Mouse (Mus musculus) heart, postnatal 0 days (tissue): ENCODE measurements at regions not wholly inside any gene's neighbourhood (a gene's known extent, or its start where the extent isn't known, plus 50 kb on each side); places are given as distances from the start of the nearest gene placed in this dataset.

Source experiments
- ATAC-seq: fragments of 200-750 bp; cut with Nextera tagmentation; 2 replicates; pipeline ENCODE4 v1.8.0; 2017; ENCODE audit warnings: low read depth, moderate number of reproducible peaks, moderate library complexity; ENCODE audit not compliant: insufficient read depth
- DNase-seq: peaks from one replicate; pipeline ENCODE4 v3.0.0-alpha.2; 2016; ENCODE audit warnings: low spot score
- H3K27ac ChIP-seq: fragments of 300-500 bp; sonication (generic); 2 replicates; pipeline ENCODE4 v1.5.1; 2014; ENCODE audit warnings: low read depth, mild to moderate bottlenecking
- H3K27me3 ChIP-seq: fragments of 300-500 bp; sonication (generic); 2 replicates; pipeline ENCODE4 v1.6.1; 2014; ENCODE audit warnings: low read length, mixed read lengths; ENCODE audit not compliant: control insufficient read depth, insufficient read depth
- H3K36me3 ChIP-seq: fragments of 300-500 bp; sonication (generic); replicated peaks from 2 replicates; pipeline ENCODE4 v1.6.1; 2014; ENCODE audit warnings: low read length, mixed read lengths; ENCODE audit not compliant: control insufficient read depth, insufficient read depth
- H3K4me1 ChIP-seq: fragments of 300-500 bp; sonication (generic); 2 replicates; pipeline ENCODE4 v1.6.1; 2014; ENCODE audit warnings: antibody characterized with exemption; ENCODE audit not compliant: control insufficient read depth, insufficient read depth
- H3K4me2 ChIP-seq: fragments of 300-500 bp; sonication (generic); 2 replicates; pipeline ENCODE4 v1.6.1; 2014; ENCODE audit warnings: low read depth, mild to moderate bottlenecking, low read length, moderate library complexity
- H3K4me3 ChIP-seq: fragments of 300-500 bp; sonication (generic); 2 replicates; pipeline ENCODE4 v1.5.1; 2014; ENCODE audit warnings: low read depth, low read length
- H3K9ac ChIP-seq: fragments of 300-500 bp; sonication (generic); replicated peaks from 2 replicates; pipeline ENCODE4 v1.6.1; 2014; ENCODE audit warnings: low read depth, low read length, mixed read lengths
- H3K9me3 ChIP-seq: fragments of 300-500 bp; sonication (generic); replicated peaks from 2 replicates; pipeline ENCODE4 v1.6.1; 2016; ENCODE audit warnings: low read length; ENCODE audit not compliant: control insufficient read depth
- CTCF ChIP-seq: IDR thresholded peaks from 2 replicates; pipeline ENCODE4 v1.5.1; 2016; ENCODE audit warnings: antibody characterized with exemption, control low read depth, low read depth
- EP300 ChIP-seq: IDR thresholded peaks from 2 replicates; pipeline ENCODE4 v1.6.1; 2016; ENCODE audit warnings: antibody characterized with exemption, low read depth
- WGBS: fragments of 180-500 bp; shearing (Covaris S2); extraction: QIAGEN DNeasy Blood & Tissue Kit; methylation state at CpG from one replicate; pipeline ENCODE4 v1.1.7; 2014; 5-methylcytosine and 5-hydroxymethylcytosine counted together

GRCm38 (mm10) chr1:33098062-33098461 lies 551.0 kb upstream of the Gm5415 start:
- 77% methylated on average over 3 of the region's 3 CpGs for WGBS
- H3K4me2 ChIP-seq, result no peak overlapping the region
- no peak for ATAC-seq

GRCm38 (mm10) chr1:33096851-33097250 lies 549.8 kb upstream of the Gm5415 start:
- ATAC-seq (no peak), DNase-seq (no peak)
- H3K36me3 ChIP-seq, result no peaks in the 10 kb centered on the region
- no peak overlapping the region for H3K4me2 ChIP-seq
- no peaks in the 10 kb centered on the region for H3K4me1 ChIP-seq
- H3K27ac ChIP-seq, result no peak overlapping the region
- WGBS, result 82% methylated on average over 1 of the region's 1 CpGs
- TF ChIP-seq CTCF (no peak), EP300 (no peak)
- no peak overlapping the region for H3K4me3 ChIP-seq
- no peaks in the 10 kb centered on the region for H3K9me3 ChIP-seq
- H3K27me3 ChIP-seq, result no peaks in the 10 kb centered on the region
- no peak overlapping the region for H3K9ac ChIP-seq

More at GRCm38 (mm10) chr1:33098062-33098461, 551.0 kb upstream of the Gm5415 start:
- H3K27me3 ChIP-seq, result no peaks in the 10 kb centered on the region
- no peaks in the 10 kb centered on the region for H3K4me1 ChIP-seq
- no peaks in the 10 kb centered on the region for H3K36me3 ChIP-seq
- no peak for TF ChIP-seq CTCF
- no peak for DNase-seq
- no peak overlapping the region for H3K9ac ChIP-seq
- no peak overlapping the region for H3K27ac ChIP-seq
- H3K9me3 ChIP-seq, result no peaks in the 10 kb centered on the region
- H3K4me3 ChIP-seq, result no peak overlapping the region

- Histone ChIP-seq H3K9ac (no peak overlapping the region), H3K4me2 (no peak overlapping the region), H3K9me3 (no peaks in the 10 kb centered on the region), H3K27ac (no peak overlapping the region), H3K4me1 (no peaks in the 10 kb centered on the region), H3K36me3 (no peaks in the 10 kb centered on the region), H3K27me3 (no peaks in the 10 kb centered on the region), H3K4me3 (no peak overlapping the region)
- TF ChIP-seq CTCF, result no peak
- ATAC-seq, result no peak
- DNase-seq, result no peak
- WGBS, result 75% methylated on average over 1 of the region's 1 CpGs
These were observed 527.5 kb upstream of the Gm5415 start for GRCm38 (mm10) chr1:33074551-33074950.

DNA sequence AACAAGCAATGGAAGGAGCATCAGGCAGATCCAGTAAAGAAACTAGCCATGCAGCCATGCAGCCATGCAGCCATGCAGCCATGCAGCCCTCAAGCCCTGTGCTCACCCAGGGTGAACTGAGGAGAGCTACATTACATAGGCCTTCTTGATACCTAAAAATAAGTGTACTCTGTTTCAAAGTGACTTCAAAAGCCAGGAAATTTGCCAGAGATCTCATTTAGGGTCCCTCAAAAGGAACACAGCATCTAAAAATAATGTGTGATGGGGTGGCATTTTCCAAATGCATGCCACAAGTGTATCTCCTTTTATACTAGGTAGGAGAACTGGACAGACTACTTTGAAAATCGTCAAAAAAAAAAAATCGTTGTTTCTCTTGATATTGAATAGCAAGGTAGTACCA lies 510.9 kb upstream of the Gm5415 start:
- ATAC-seq (no peak), DNase-seq (no peak)
- no peaks in the 10 kb centered on the region for H3K27me3 ChIP-seq
- 0 out of 2 replicates have a peak, but pooled peaks cover 4% of the 10 kb centered on the region for H3K4me1 ChIP-seq
- no peak overlapping the region for H3K9ac ChIP-seq
- no peaks in the 10 kb centered on the region for H3K36me3 ChIP-seq
- H3K4me3 ChIP-seq, result no peak overlapping the region
- WGBS, result 59% methylated on average over 2 of the region's 2 CpGs
- no peak overlapping the region for H3K4me2 ChIP-seq
- H3K9me3 ChIP-seq, result no peaks in the 10 kb centered on the region
- H3K27ac ChIP-seq, result no peak overlapping the region
- TF ChIP-seq CTCF (no peak), EP300 (no peak)

DNA sequence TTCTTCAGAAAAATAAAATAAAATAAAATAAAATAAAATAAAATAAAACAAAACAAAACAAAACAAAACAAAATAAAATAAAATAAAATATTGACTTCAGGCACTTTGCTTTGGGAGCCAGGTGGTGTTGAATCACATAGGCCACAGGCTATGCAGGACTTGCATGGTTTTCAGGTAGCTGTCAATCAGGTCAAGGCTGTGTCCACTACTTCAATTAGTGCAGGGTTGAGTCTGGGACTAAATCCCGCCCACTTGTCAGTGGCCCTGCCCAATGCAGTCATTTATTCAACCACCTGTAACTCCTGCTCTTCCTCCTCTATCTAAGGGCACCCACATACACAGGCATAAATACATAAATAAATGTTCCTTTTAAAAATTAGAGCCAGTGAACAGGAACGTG lies 497.3 kb upstream of the Gm5415 start:
- Histone ChIP-seq H3K4me3 (no peak overlapping the region), H3K27ac (no peak overlapping the region), H3K4me1 (no peaks in the 10 kb centered on the region), H3K9ac (no peak overlapping the region), H3K4me2 (no peak overlapping the region), H3K27me3 (no peaks in the 10 kb centered on the region), H3K9me3 (no peaks in the 10 kb centered on the region), H3K36me3 (no peaks in the 10 kb centered on the region)
- TF ChIP-seq CTCF, result no peak
- TF ChIP-seq EP300, result no peak
- ATAC-seq, result no peak
- no peak for DNase-seq
- WGBS, result 72% methylated on average over 2 of the region's 2 CpGs

DNA sequence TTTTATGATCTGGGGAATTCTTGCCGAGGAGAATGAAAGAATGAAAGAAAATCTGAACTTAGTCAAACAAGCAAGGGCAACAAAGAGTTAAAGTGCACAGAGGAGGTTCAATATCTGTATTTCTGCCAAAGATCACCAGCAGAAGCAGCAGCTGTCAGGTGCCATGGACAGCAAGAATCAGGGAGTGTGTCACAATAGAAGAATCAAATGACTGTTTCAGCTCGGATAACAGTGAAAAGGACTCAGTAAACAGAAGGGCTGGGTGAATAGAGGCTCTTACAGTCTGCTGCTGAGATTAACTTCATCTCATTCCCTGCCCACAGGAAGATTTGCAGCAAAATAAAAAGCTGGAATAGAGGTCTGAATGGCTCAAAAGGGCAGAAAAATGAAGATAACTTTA lies 495.3 kb upstream of the Gm5415 start:
- H3K4me3 ChIP-seq, result no peak overlapping the region
- TF ChIP-seq CTCF (no peak), EP300 (no peak)
- no peaks in the 10 kb centered on the region for H3K4me1 ChIP-seq
- 51% methylated on average over 2 of the region's 2 CpGs for WGBS
- ATAC-seq (no peak), DNase-seq (no peak)
- H3K27ac ChIP-seq, result no peak overlapping the region
- no peak overlapping the region for H3K9ac ChIP-seq
- H3K4me2 ChIP-seq, result no peak overlapping the region
- H3K9me3 ChIP-seq, result no peaks in the 10 kb centered on the region
- H3K27me3 ChIP-seq, result no peaks in the 10 kb centered on the region
- no peaks in the 10 kb centered on the region for H3K36me3 ChIP-seq
